Mouse (Mus musculus): ENCODE measurements around the gene Nemp1.

Gene Nemp1

GRCm38 (mm10) chr10:127666501-127667268 lies at the start of gene Nemp1:
Gene Nemp1 (plus strand): TSS chr10:127666901.
- peak; percentile 73 for DNase-seq

- no peak for DNase-seq
Measured at GRCm38 (mm10) chr10:127617294-127617693, 49.4 kb upstream of the Nemp1 start.

GRCm38 (mm10) chr10:127618173-127618572 lies 48.5 kb upstream of the Nemp1 start:
- no peak for DNase-seq

- no peak for DNase-seq
Measured at GRCm38 (mm10) chr10:127619119-127619721, 47.5 kb upstream of the Nemp1 start.

GRCm38 (mm10) chr10:127619941-127620405 lies 46.7 kb upstream of the Nemp1 start:
- DNase-seq, result no peak

GRCm38 (mm10) chr10:127620406-127621190 lies 46.1 kb upstream of the Nemp1 start, which contains the start of gene Lrp1:
Gene Lrp1 (minus strand): TSS chr10:127621148.
- no peak for DNase-seq

GRCm38 (mm10) chr10:127621191-127622056 lies 45.3 kb upstream of the Nemp1 start:
- peak; percentile 62 for DNase-seq

- DNase-seq, result no peak
Measured at GRCm38 (mm10) chr10:127622057-127622392, 44.7 kb upstream of the Nemp1 start.

GRCm38 (mm10) chr10:127622661-127623060 lies 44.0 kb upstream of the Nemp1 start:
- DNase-seq, result no peak

- DNase-seq, result no peak
Measured at GRCm38 (mm10) chr10:127623439-127624216, 43.1 kb upstream of the Nemp1 start.

GRCm38 (mm10) chr10:127626433-127626832 lies 40.3 kb upstream of the Nemp1 start:
- peak; percentile 47 for DNase-seq

GRCm38 (mm10) chr10:127631261-127632214 lies 35.2 kb upstream of the Nemp1 start:
- no peak for DNase-seq

- no peak for DNase-seq
Measured at GRCm38 (mm10) chr10:127632668-127633271, 33.9 kb upstream of the Nemp1 start.

GRCm38 (mm10) chr10:127640421-127640820 lies 26.3 kb upstream of the Nemp1 start:
- no peak for DNase-seq

- DNase-seq, result peak; percentile 91
Measured at GRCm38 (mm10) chr10:127641861-127642771, 24.6 kb upstream of the Nemp1 start.

- peak; percentile 87 for DNase-seq
Measured at GRCm38 (mm10) chr10:127642772-127643552, 23.7 kb upstream of the Nemp1 start, which contains the start of gene Stat6. Gene Stat6 (plus strand): TSS chr10:127642986.

GRCm38 (mm10) chr10:127643553-127644238 lies 23.0 kb upstream of the Nemp1 start:
- DNase-seq, result peak; percentile 84

Data from thymus, postnatal 25 days (tissue).